Mouse (Mus musculus) cerebellum, adult 18-20 months (tissue): ENCODE data around the gene Fgg.

Source experiments
- DNase-seq, 2 experiments: peaks; one replicate each; pipeline ENCODE4 v3.0.0; 2021

Gene Fgg

GRCm38 (mm10) chr3:83007557-83007956, at the start of gene Fgg:
Fgg (plus strand) TSS chr3:83007724.
- DNase-seq = no peak

GRCm38 (mm10) chr3:82971046-82971445, 36.5 kb upstream of the Fgg start:
- DNase-seq = no peak

- DNase-seq = no peak
Measured at GRCm38 (mm10) chr3:82980818-82981217, 26.7 kb upstream of the Fgg start.

- DNase-seq = no peak
Measured at GRCm38 (mm10) chr3:82981861-82982260, 25.7 kb upstream of the Fgg start.

GRCm38 (mm10) chr3:82984840-82985239, 22.7 kb upstream of the Fgg start:
- no peak for DNase-seq

GRCm38 (mm10) chr3:82991963-82992362, 15.6 kb upstream of the Fgg start:
- no peak for DNase-seq

GRCm38 (mm10) chr3:82992956-82993355, 14.6 kb upstream of the Fgg start:
- DNase-seq = no peak

- peak in 1 of 2 experiments; percentile 20 for DNase-seq
Measured at GRCm38 (mm10) chr3:82995368-82995767, 12.2 kb upstream of the Fgg start.

GRCm38 (mm10) chr3:82996656-82997055, 10.9 kb upstream of the Fgg start:
- no peak for DNase-seq

GRCm38 (mm10) chr3:82998772-82999463, 8.6 kb upstream of the Fgg start:
- DNase-seq = peak; percentile 31 to 46

GRCm38 (mm10) chr3:82999995-83000394, 7.5 kb upstream of the Fgg start:
- no peak for DNase-seq

- peak in 1 of 2 experiments; percentile 50 for DNase-seq
Measured at GRCm38 (mm10) chr3:83002191-83002590, 5.3 kb upstream of the Fgg start.

- DNase-seq = no peak
Measured at GRCm38 (mm10) chr3:83003068-83003467, 4.5 kb upstream of the Fgg start.

- DNase-seq = no peak
Measured at GRCm38 (mm10) chr3:83004801-83005200, 2.7 kb upstream of the Fgg start.

- DNase-seq = no peak
Measured at GRCm38 (mm10) chr3:83010291-83010690, 2.8 kb downstream of the Fgg start.

- DNase-seq = no peak
Measured at GRCm38 (mm10) chr3:83011136-83011535, 3.6 kb downstream of the Fgg start.

GRCm38 (mm10) chr3:83011565-83011964, 4.0 kb downstream of the Fgg start:
- DNase-seq = no peak

GRCm38 (mm10) chr3:83012636-83013035, 5.1 kb downstream of the Fgg start:
- no peak for DNase-seq

- no peak for DNase-seq
Measured at GRCm38 (mm10) chr3:83013951-83014350, 6.4 kb downstream of the Fgg start.

- DNase-seq = no peak
Measured at GRCm38 (mm10) chr3:83016236-83016635, 8.7 kb downstream of the Fgg start.

GRCm38 (mm10) chr3:83020387-83020786, 12.9 kb downstream of the Fgg start:
- DNase-seq = no peak

GRCm38 (mm10) chr3:83021176-83021575, 13.7 kb downstream of the Fgg start:
- DNase-seq = no peak

- DNase-seq = no peak
Measured at GRCm38 (mm10) chr3:83025036-83025435, 17.5 kb downstream of the Fgg start.

- no peak for DNase-seq
Measured at GRCm38 (mm10) chr3:83025475-83026301, 18.2 kb downstream of the Fgg start, which contains the start of gene Fga. Fga (plus strand) TSS chr3:83026076.
